Mouse (Mus musculus): ENCODE measurements around the gene Mlf2. TPM values are rescaled to one million over a fixed set of nuclear protein-coding genes. Genes with fewer than 3 reads are reported as not detected.

The Mlf2 gene
- polyA plus RNA-seq, 1 experiment, result 689 TPM

GRCm38 (mm10) chr6:124931525-124932313, 533 bp downstream of the Mlf2 start:
- peak; percentile 56 to 62 for DNase-seq (ENCODE audit: extremely low spot score in 1 of 2, low spot score in 1 of 2)

GRCm38 (mm10) chr6:124932314-124932695, 1.1 kb downstream of the Mlf2 start:
- DNase-seq (ENCODE audit: extremely low spot score in 1 of 2, low spot score in 1 of 2), result no peak

GRCm38 (mm10) chr6:124933127-124933526, 1.9 kb downstream of the Mlf2 start:
- DNase-seq (ENCODE audit: extremely low spot score in 1 of 2, low spot score in 1 of 2), result no peak

GRCm38 (mm10) chr6:124934670-124935069, 3.5 kb downstream of the Mlf2 start:
- peak in 1 of 2 experiments; percentile 48 for DNase-seq (ENCODE audit: extremely low spot score in 1 of 2, low spot score in 1 of 2)

GRCm38 (mm10) chr6:124936681-124937080, 5.5 kb downstream of the Mlf2 start:
- no peak for DNase-seq (ENCODE audit: extremely low spot score in 1 of 2, low spot score in 1 of 2)

- no peak for DNase-seq (ENCODE audit: extremely low spot score in 1 of 2, low spot score in 1 of 2)
Measured at GRCm38 (mm10) chr6:124937493-124937892, 6.3 kb downstream of the Mlf2 start.

GRCm38 (mm10) chr6:124938554-124938953, 7.4 kb downstream of the Mlf2 start:
- no peak for DNase-seq (ENCODE audit: extremely low spot score in 1 of 2, low spot score in 1 of 2)

GRCm38 (mm10) chr6:124941679-124942078, 10.5 kb downstream of the Mlf2 start:
- DNase-seq (ENCODE audit: extremely low spot score in 1 of 2, low spot score in 1 of 2), result no peak

GRCm38 (mm10) chr6:124943526-124943925, 12.3 kb downstream of the Mlf2 start:
- DNase-seq (ENCODE audit: extremely low spot score in 1 of 2, low spot score in 1 of 2), result no peak

GRCm38 (mm10) chr6:124953991-124954715, 23.0 kb downstream of the Mlf2 start:
- no peak for DNase-seq (ENCODE audit: extremely low spot score in 1 of 2, low spot score in 1 of 2)

GRCm38 (mm10) chr6:124955212-124955611, 24.0 kb downstream of the Mlf2 start:
- no peak for DNase-seq (ENCODE audit: extremely low spot score in 1 of 2, low spot score in 1 of 2)

- DNase-seq (ENCODE audit: extremely low spot score in 1 of 2, low spot score in 1 of 2), result no peak
Measured at GRCm38 (mm10) chr6:124958127-124958526, 26.9 kb downstream of the Mlf2 start.

- DNase-seq (ENCODE audit: extremely low spot score in 1 of 2, low spot score in 1 of 2), result no peak
Measured at GRCm38 (mm10) chr6:124959960-124960359, 28.8 kb downstream of the Mlf2 start.

GRCm38 (mm10) chr6:124961021-124961420, 29.8 kb downstream of the Mlf2 start:
- DNase-seq (ENCODE audit: extremely low spot score in 1 of 2, low spot score in 1 of 2), result no peak

- DNase-seq (ENCODE audit: extremely low spot score in 1 of 2, low spot score in 1 of 2), result no peak
Measured at GRCm38 (mm10) chr6:124964638-124965037, 33.5 kb downstream of the Mlf2 start.

GRCm38 (mm10) chr6:124965088-124965719, 34.0 kb downstream of the Mlf2 start, which contains the start of gene Cops7a:
Gene Cops7a, minus strand, starts transcription at chr6:124965538.
- peak; percentile 83 to 96 for DNase-seq (ENCODE audit: extremely low spot score in 1 of 2, low spot score in 1 of 2)

GRCm38 (mm10) chr6:124965747-124966146, 34.6 kb downstream of the Mlf2 start:
- no peak for DNase-seq (ENCODE audit: extremely low spot score in 1 of 2, low spot score in 1 of 2)

- DNase-seq (ENCODE audit: extremely low spot score in 1 of 2, low spot score in 1 of 2), result no peak
Measured at GRCm38 (mm10) chr6:124966466-124967118, 35.4 kb downstream of the Mlf2 start.

GRCm38 (mm10) chr6:124967766-124968165, 36.6 kb downstream of the Mlf2 start:
- DNase-seq (ENCODE audit: extremely low spot score in 1 of 2, low spot score in 1 of 2), result peak in 1 of 2 experiments; percentile 62
